Mouse (Mus musculus) spleen, adult 2 months (tissue): ENCODE data around the gene Hrh2. TPM values are rescaled to one million over a fixed set of nuclear protein-coding genes. Genes with fewer than 3 reads are reported as not detected.

Source experiments
- DNase-seq, 2 experiments: peaks; one replicate each; pipeline versions ENCODE4 v3.0.0 to v3.0.0-alpha.2; 2012 to 2021; ENCODE audit warnings: low spot score in 2 of 2, low read depth in 1 of 2
- H3K27ac ChIP-seq: fragments of 200-500 bp; 2 replicates; pipeline ENCODE4 v1.5.1; 2012; ENCODE audit warnings: low read length, inconsistent platforms; ENCODE audit not compliant: insufficient read depth
- H3K27me3 ChIP-seq: fragments of 200-500 bp; 2 replicates; pipeline ENCODE4 v1.6.1; 2012; ENCODE audit warnings: mild to moderate bottlenecking, moderate library complexity, low read length, inconsistent platforms; ENCODE audit not compliant: control insufficient read depth, insufficient read depth
- H3K36me3 ChIP-seq: fragments of 200-500 bp; 2 replicates; pipeline ENCODE4 v1.6.1; 2012; ENCODE audit warnings: mild to moderate bottlenecking, low read length, inconsistent platforms; ENCODE audit not compliant: control insufficient read depth, insufficient read depth
- H3K4me1 ChIP-seq: fragments of 200-500 bp; 2 replicates; pipeline ENCODE4 v1.6.1; 2011; ENCODE audit warnings: inconsistent platforms; ENCODE audit not compliant: control insufficient read depth, insufficient read depth, insufficient read length
- H3K4me3 ChIP-seq: fragments of 200-500 bp; 2 replicates; pipeline ENCODE4 v1.5.1; 2011; ENCODE audit warnings: mild to moderate bottlenecking, inconsistent platforms; ENCODE audit not compliant: insufficient read depth, insufficient read length; ENCODE audit errors: extremely low read depth
- CTCF ChIP-seq: fragments of 200-500 bp; IDR thresholded peaks from 2 replicates; pipeline ENCODE4 v1.5.1; 2011; ENCODE audit warnings: mild to moderate bottlenecking, inconsistent platforms; ENCODE audit not compliant: insufficient read depth, insufficient read length, insufficient replicate concordance; ENCODE audit errors: extremely low read depth
- POLR2A ChIP-seq: fragments of 200-500 bp; IDR thresholded peaks from 2 replicates; pipeline ENCODE4 v1.6.1; 2011; ENCODE audit warnings: low read depth, low read length, inconsistent platforms
- WGBS: fragments of 180-500 bp; shearing (Covaris S2); methylation state at CpG from one replicate; pipeline ENCODE4 v1.1.7; 2018; 5-methylcytosine and 5-hydroxymethylcytosine counted together
- polyA plus RNA-seq: library from polyadenylated mRNA; depleted of rRNA; stranded (reverse); fragments of >200 nt; gene quantifications from 2 replicates; pipeline ENCODE4 v1.2.3, GENCODE M21; 2012

Hrh2 gene
- polyA plus RNA-seq, 1 experiment = 4.0 TPM

DNA sequence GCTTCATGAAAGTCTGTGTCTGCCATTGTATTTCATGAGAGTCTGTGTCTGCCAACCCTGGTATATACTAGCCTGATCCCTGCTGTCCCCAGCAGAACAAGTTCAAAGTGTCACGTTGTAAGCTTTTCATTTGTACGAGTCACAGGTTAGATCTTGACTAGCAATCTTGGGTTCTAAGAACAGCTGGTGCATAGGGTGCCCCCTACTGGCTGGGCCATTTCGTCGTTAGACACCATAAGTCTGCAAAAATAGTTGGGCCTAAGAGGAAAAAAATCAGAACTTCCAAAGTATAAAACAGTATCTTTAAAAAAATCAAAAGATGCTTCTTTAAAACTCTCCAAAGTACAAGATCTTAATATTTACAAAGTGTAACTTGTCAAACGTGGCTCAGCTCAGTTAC is 50.5 kb downstream of the Hrh2 start:
- H3K4me3 ChIP-seq = no peak overlapping the region
- H3K4me1 ChIP-seq = no peaks in the 10 kb centered on the region
- peak in 1 of 2 experiments; percentile 53 for DNase-seq
- H3K27me3 ChIP-seq = no peaks in the 10 kb centered on the region
- 28% methylated on average over 5 of the region's 5 CpGs for WGBS
- no peak overlapping the region for H3K27ac ChIP-seq
- H3K36me3 ChIP-seq = no peaks in the 10 kb centered on the region
- TF ChIP-seq CTCF (peak; percentile 37; the same call in 1 of the 2 replicates), POLR2A (no peak)

DNA sequence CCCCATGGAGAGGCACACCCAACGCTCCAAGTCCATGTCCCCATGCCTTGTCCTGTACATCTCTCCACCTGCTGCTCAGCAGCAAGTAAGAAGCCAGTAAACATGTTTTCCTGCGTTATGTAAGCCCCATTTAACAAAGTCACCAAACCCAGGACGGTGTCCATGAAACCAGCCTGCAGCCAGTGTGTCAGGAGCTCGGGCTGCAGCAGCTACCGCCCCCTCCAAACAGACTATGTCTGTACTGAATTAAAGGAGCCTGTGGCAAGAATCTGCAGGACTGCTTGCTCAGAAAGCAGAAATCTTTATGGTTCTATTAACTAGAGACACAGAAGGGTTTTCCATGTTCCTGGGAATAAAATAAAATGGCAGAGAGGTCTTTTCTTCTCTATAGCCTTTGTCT is 53.3 kb downstream of the Hrh2 start:
- TF ChIP-seq CTCF (no peak), POLR2A (no peak)
- H3K4me3 ChIP-seq = no peak overlapping the region
- no peaks in the 10 kb centered on the region for H3K27me3 ChIP-seq
- no peak for DNase-seq
- no peaks in the 10 kb centered on the region for H3K4me1 ChIP-seq
- no peaks in the 10 kb centered on the region for H3K36me3 ChIP-seq
- WGBS = 72% methylated on average over 5 of the region's 5 CpGs
- H3K27ac ChIP-seq = no peak overlapping the region

DNA sequence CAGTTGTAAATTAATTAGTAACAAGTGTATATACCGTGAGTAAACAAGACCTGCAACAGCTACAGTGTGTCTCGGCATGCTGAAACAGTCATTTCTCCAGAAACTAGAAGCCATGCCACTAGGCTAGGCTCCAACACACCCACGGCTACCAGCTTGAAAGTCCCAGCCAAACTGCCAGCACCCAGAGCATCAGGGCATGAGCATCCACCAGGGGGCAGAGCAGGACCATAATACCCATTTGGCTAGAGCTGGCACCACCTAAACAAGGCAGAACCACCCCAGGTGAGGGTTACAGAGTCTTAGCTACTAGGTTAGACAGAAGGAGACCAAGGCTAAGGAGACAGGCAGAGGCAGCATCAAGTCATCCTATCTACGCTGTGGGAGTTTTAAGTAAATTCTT is 55.6 kb downstream of the Hrh2 start:
- Histone ChIP-seq H3K27ac (no peak overlapping the region), H3K27me3 (no peaks in the 10 kb centered on the region), H3K36me3 (no peaks in the 10 kb centered on the region), H3K4me1 (no peaks in the 10 kb centered on the region), H3K4me3 (no peak overlapping the region)
- TF ChIP-seq POLR2A (no peak), CTCF (peak; percentile 78; the same call in 1 of the 2 replicates)
- peak; percentile 56 to 70 for DNase-seq
- 18% methylated on average over 4 of the region's 4 CpGs for WGBS

DNA sequence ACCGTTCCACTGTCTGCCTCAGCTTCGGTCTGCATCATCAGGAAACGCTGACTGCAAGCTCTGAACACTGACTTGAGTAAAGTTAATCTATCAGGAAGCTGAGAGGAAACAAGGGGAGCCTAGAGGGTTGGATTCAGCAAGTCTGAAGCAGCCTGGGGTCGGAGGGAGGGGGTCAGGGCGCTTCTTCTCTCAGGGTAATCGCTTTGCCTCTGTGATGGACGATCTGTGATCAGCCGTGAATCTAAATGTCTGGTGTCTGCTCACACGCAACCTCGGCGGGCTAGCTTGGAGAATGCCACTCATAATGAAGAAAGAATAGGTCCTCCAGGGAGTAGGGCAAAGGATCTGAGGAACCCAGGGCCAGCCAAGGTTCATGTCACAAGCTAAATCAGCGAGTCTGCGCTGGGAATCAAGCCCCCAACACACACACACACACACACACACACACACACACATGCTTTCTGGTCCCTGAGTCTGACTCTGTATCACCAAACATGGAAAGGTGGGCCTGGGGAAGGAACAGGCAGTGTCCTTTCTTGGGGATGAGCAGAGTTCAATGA is 56.6 kb downstream of the Hrh2 start:
- no peaks in the 10 kb centered on the region for H3K27me3 ChIP-seq
- H3K36me3 ChIP-seq = no peaks in the 10 kb centered on the region
- no peak overlapping the region for H3K27ac ChIP-seq
- no peak overlapping the region for H3K4me3 ChIP-seq
- DNase-seq = no peak
- no peak for TF ChIP-seq POLR2A
- TF ChIP-seq CTCF = no peak
- 68% methylated on average over 13 of the region's 13 CpGs for WGBS
- no peaks in the 10 kb centered on the region for H3K4me1 ChIP-seq

DNA sequence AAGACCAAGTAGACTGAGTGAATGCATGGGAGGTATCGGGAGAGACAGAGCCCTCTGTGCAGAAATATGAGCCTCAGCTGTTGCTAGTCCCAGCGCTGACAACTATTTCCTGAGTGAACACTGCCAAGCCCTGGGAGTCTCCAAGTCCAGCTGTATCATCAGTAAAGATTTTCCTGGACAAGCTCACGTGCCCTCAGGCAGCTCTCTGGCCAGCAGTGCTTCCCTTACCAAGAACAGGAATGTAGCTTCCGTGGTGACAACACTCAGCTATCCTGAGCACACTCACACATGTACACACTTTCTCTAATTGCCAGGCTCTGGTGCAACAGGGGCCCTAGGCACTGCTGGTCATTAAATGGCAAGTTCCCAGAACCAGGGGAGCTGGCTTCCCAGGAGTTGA is 57.1 kb downstream of the Hrh2 start:
- 61% methylated on average over 4 of the region's 4 CpGs for WGBS
- Histone ChIP-seq H3K4me1 (no peaks in the 10 kb centered on the region), H3K4me3 (no peak overlapping the region), H3K27me3 (no peaks in the 10 kb centered on the region), H3K27ac (no peak overlapping the region), H3K36me3 (no peaks in the 10 kb centered on the region)
- TF ChIP-seq CTCF = no peak
- TF ChIP-seq POLR2A = no peak
- no peak for DNase-seq

DNA sequence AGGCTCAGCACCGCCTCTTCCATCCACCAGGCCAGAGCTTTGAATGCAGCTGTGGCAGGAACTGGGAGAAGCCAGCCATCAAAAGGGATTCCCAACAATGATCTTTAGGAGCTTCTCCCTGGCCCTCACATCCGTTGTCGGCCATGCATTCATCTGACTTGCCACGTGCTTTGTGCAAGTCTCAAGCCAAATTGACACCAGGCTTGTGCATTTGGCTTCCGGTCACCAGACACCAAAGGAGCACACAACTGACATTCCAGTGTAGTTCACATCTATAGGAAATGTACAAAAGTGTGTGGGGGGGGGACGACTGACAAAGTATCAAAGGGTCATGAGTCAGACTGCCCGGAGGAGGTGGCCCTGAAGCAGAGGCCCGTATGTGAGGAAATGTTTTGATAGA is 58.4 kb downstream of the Hrh2 start:
- DNase-seq = no peak
- Histone ChIP-seq H3K36me3 (no peaks in the 10 kb centered on the region), H3K4me1 (no peaks in the 10 kb centered on the region), H3K27me3 (no peaks in the 10 kb centered on the region), H3K4me3 (no peak overlapping the region), H3K27ac (no peak overlapping the region)
- no peak for TF ChIP-seq POLR2A
- TF ChIP-seq CTCF = no peak
- 77% methylated on average over 8 of the region's 8 CpGs for WGBS

DNA sequence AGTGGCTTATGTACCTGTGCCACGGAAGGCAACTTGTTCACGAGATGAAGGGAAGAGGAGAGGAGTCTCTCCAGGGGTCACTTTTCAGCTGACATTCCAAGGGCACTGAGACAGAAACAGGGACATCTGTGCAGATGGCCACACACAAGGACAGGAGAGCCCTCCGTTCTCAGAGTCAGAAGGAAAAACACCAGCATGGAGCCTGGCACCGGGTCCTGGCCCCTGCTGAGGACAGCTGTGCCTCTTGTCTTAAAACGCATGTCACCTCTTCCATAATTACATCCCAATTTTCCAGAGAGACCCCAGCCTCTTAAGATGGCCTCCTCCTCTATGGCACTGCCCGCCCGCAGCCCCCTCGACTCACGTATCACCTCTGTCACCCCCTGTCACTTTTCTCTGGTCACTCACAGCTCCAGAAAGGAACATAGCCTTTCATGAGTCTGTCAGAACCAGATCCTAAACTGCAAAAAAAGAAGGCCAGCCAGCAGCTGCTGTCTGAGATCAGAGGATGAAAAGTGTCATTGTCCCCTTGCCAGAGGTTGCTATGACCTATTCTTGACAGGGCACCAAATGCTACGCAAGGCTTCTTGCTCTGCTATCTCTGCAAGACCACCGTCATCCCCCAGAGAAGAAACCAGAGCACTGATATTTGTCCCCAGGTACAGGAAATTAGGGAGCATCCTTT is 59.8 kb downstream of the Hrh2 start:
- H3K4me1 ChIP-seq = no peaks in the 10 kb centered on the region
- WGBS = 88% methylated on average over 11 of the region's 11 CpGs
- no peak overlapping the region for H3K27ac ChIP-seq
- no peak for TF ChIP-seq POLR2A
- no peak for TF ChIP-seq CTCF
- no peak for DNase-seq
- H3K4me3 ChIP-seq = no peak overlapping the region
- no peaks in the 10 kb centered on the region for H3K27me3 ChIP-seq
- H3K36me3 ChIP-seq = no peaks in the 10 kb centered on the region
